In genomic region chr6:125379781-125380180, GRCm38 (mm10) we compare ENCODE assay signal across 9 mouse cellular contexts. TPM values are rescaled to one million over a fixed set of nuclear protein-coding genes. Genes with fewer than 3 reads are reported as not detected.
A peak's percentile ranks its signal among the peaks of the same experiment; 100 is the strongest.
DNase-seq lines count a peak whose midpoint lies in the region; ATAC-seq lines count a peak whose summit lies in the region.
"Had no signal": no experiment of that assay in that cellular context is flagged by ENCODE, and none has a peak within 500 bp of the region (broad histone marks: within the 10 kb centered on the region; RNA-seq: fewer than 3 reads in every experiment).

No protein-coding gene starts in this region.

- H3K4me1 ChIP-seq in heart, embryonic 16.5 days (ENCODE audit: control insufficient read depth, insufficient read depth, low read length): peaks cover 17% of the 10 kb centered on the region
- H3K4me1 ChIP-seq in embryonic facial prominence, embryonic 15.5 days: peaks cover 42% of the 10 kb centered on the region
- H3K4me1 ChIP-seq in kidney, embryonic 16.5 days (ENCODE audit: insufficient read depth, low read length): peaks cover 40% of the 10 kb centered on the region
- H3K4me1 ChIP-seq in midbrain, embryonic 15.5 days: peaks cover 18% of the 10 kb centered on the region

- no peak for DNase-seq in heart, postnatal 4 days
- DNase-seq in embryo, embryonic 10.5 days (ENCODE audit: low spot score): no peak
- DNase-seq in cerebellum, postnatal 36 days: no peak

- ATAC-seq in heart, embryonic 16.5 days (replicated peaks; ENCODE audit: extremely low read depth, insufficient read depth, low FRiP score): no peak
- 0 out of 2 replicates have a peak, but pooled peaks have one; percentile 22 for ATAC-seq in embryonic facial prominence, embryonic 15.5 days (ENCODE audit: insufficient number of reproducible peaks, low FRiP score, low TSS enrichment, low read depth)
- ATAC-seq in kidney, embryonic 16.5 days (ENCODE audit: low FRiP score, low TSS enrichment): no peak
- no peak for ATAC-seq in midbrain, embryonic 15.5 days (replicated peaks)
- no peak for ATAC-seq in erythroid progenitor cell, adult 5-6 weeks (replicated peaks; ENCODE audit: low FRiP score, poor library complexity, severe bottlenecking)

- H3K9me3 ChIP-seq in heart, embryonic 16.5 days (replicated peaks; ENCODE audit: control insufficient read depth, low read length): no peaks in the 10 kb centered on the region
- H3K9me3 ChIP-seq in embryonic facial prominence, embryonic 15.5 days (replicated peaks): no peaks in the 10 kb centered on the region
- no peaks in the 10 kb centered on the region for H3K9me3 ChIP-seq in kidney, embryonic 16.5 days (ENCODE audit: low read length)
- H3K9me3 ChIP-seq in midbrain, embryonic 15.5 days: no peaks in the 10 kb centered on the region

- H3K9ac ChIP-seq in heart, embryonic 16.5 days (ENCODE audit: low read length): no peak overlapping the region
- no peak overlapping the region for H3K9ac ChIP-seq in embryonic facial prominence, embryonic 15.5 days
- peak overlapping the region; percentile 66 for H3K9ac ChIP-seq in kidney, embryonic 16.5 days (replicated peaks; ENCODE audit: low read length)
- no peak overlapping the region for H3K9ac ChIP-seq in midbrain, embryonic 15.5 days

- peaks cover 56% of the 10 kb centered on the region for H3K27me3 ChIP-seq in heart, embryonic 16.5 days (ENCODE audit: control insufficient read depth, insufficient read depth, low read length)
- H3K27me3 ChIP-seq in embryonic facial prominence, embryonic 15.5 days: peaks cover 27% of the 10 kb centered on the region
- H3K27me3 ChIP-seq in kidney, embryonic 16.5 days (ENCODE audit: insufficient read depth, low read length): peaks cover 35% of the 10 kb centered on the region
- H3K27me3 ChIP-seq in midbrain, embryonic 15.5 days (replicated peaks): peaks cover 52% of the 10 kb centered on the region

- peak overlapping the region; percentile 60 for H3K4me2 ChIP-seq in heart, embryonic 16.5 days (ENCODE audit: low read depth, low read length)
- peak overlapping the region; percentile 62 for H3K4me2 ChIP-seq in embryonic facial prominence, embryonic 15.5 days (replicated peaks)
- peak overlapping the region; percentile 93 for H3K4me2 ChIP-seq in kidney, embryonic 16.5 days (replicated peaks; ENCODE audit: low read depth, low read length)
- peak overlapping the region; percentile 72 for H3K4me2 ChIP-seq in midbrain, embryonic 15.5 days

- H3K4me3 ChIP-seq in heart, embryonic 16.5 days (ENCODE audit: low read length): peak overlapping the region; percentile 43
- H3K4me3 ChIP-seq in embryonic facial prominence, embryonic 15.5 days (replicated peaks): peak overlapping the region; percentile 43
- peak overlapping the region; percentile 59 for H3K4me3 ChIP-seq in kidney, embryonic 16.5 days (ENCODE audit: low read length)
- H3K4me3 ChIP-seq in midbrain, embryonic 15.5 days: peak overlapping the region; percentile 32

- 11% methylated on average over 9 of the region's 9 CpGs for WGBS in heart, embryonic 16.5 days
- 6% methylated on average over 9 of the region's 9 CpGs for WGBS in embryonic facial prominence, embryonic 15.5 days
- 4% methylated on average over 9 of the region's 9 CpGs for WGBS in kidney, embryonic 16.5 days
- 5% methylated on average over 9 of the region's 9 CpGs for WGBS in midbrain, embryonic 15.5 days

- H3K36me3 ChIP-seq in heart, embryonic 16.5 days (ENCODE audit: control insufficient read depth, insufficient read depth): no peaks in the 10 kb centered on the region
- H3K36me3 ChIP-seq in embryonic facial prominence, embryonic 15.5 days: no peaks in the 10 kb centered on the region
- peaks cover 2% of the 10 kb centered on the region; the same call in 1 of the 2 replicates for H3K36me3 ChIP-seq in kidney, embryonic 16.5 days (ENCODE audit: insufficient read depth, low read length)
- no peaks in the 10 kb centered on the region for H3K36me3 ChIP-seq in midbrain, embryonic 15.5 days (replicated peaks)

- no peak overlapping the region for H3K27ac ChIP-seq in heart, embryonic 16.5 days (ENCODE audit: low read length)
- no peak overlapping the region for H3K27ac ChIP-seq in embryonic facial prominence, embryonic 15.5 days (replicated peaks)
- H3K27ac ChIP-seq in kidney, embryonic 16.5 days (ENCODE audit: low read length): no peak overlapping the region
- no peak overlapping the region for H3K27ac ChIP-seq in midbrain, embryonic 15.5 days

RNA-seq across cellular contexts. Expression of gene Plekhg6, which starts 0.8 kb away (rescaled TPM):
- polyA plus RNA-seq in heart, embryonic 16.5 days (2015; fragmentation: Nextera tagmentation; extraction: Ambion mirVana): 0.25 and 0.41 TPM in 2 replicates
- not detected for total RNA-seq in heart, postnatal 4 days (2021)
- polyA plus RNA-seq in embryonic facial prominence, embryonic 15.5 days (2015; fragmentation: Nextera tagmentation; extraction: Ambion mirVana): 3.5 and 3.8 TPM in 2 replicates
- polyA plus RNA-seq in kidney, embryonic 16.5 days (2015; fragmentation: Nextera tagmentation; extraction: Ambion mirVana): 4.9 and 6.0 TPM in 2 replicates
- polyA plus RNA-seq in midbrain, embryonic 15.5 days (2015; fragmentation: Nextera tagmentation; extraction: Ambion mirVana): 0.23 and 0.32 TPM in 2 replicates
- not detected in 2 replicates for total RNA-seq in erythroid progenitor cell, adult 5-6 weeks (2015; ENCODE audit: low replicate concordance)
- not detected in 2 replicates for total RNA-seq in erythroid progenitor cell, adult 5-6 weeks (2017; ENCODE audit: low replicate concordance)
- total RNA-seq: CH12.LX had no signal

RNA-seq across cellular contexts. Expression of gene Tnfrsf1a, which starts 30.6 kb away (rescaled TPM):
- 54.2 and 54.8 TPM in 2 replicates for polyA plus RNA-seq in heart, embryonic 16.5 days (2015; fragmentation: Nextera tagmentation; extraction: Ambion mirVana)
- total RNA-seq in heart, postnatal 4 days (2021): 10 to 100 TPM; 63.3 to 65.2 TPM
- polyA plus RNA-seq in embryonic facial prominence, embryonic 15.5 days (2015; fragmentation: Nextera tagmentation; extraction: Ambion mirVana): 88.7 and 93.3 TPM in 2 replicates
- polyA plus RNA-seq in kidney, embryonic 16.5 days (2015; fragmentation: Nextera tagmentation; extraction: Ambion mirVana): 91.0 and 93.2 TPM in 2 replicates
- polyA plus RNA-seq in midbrain, embryonic 15.5 days (2015; fragmentation: Nextera tagmentation; extraction: Ambion mirVana): 11.6 and 14.6 TPM in 2 replicates
- total RNA-seq in erythroid progenitor cell, adult 5-6 weeks (2015; ENCODE audit: low replicate concordance): 8.3 and 11.7 TPM in 2 replicates
- total RNA-seq in erythroid progenitor cell, adult 5-6 weeks (2017; ENCODE audit: low replicate concordance): 2.3 and 20.7 TPM in 2 replicates

RNA-seq across cellular contexts. Expression of gene Scnn1a, which starts 59.3 kb away (rescaled TPM):
- polyA plus RNA-seq in heart, embryonic 16.5 days (2015; fragmentation: Nextera tagmentation; extraction: Ambion mirVana): 2.6 and 2.9 TPM in 2 replicates
- 1 to 10 TPM in 1 of 2 experiments, under 1 TPM in 1; 0.83 to 1.1 TPM for total RNA-seq in heart, postnatal 4 days (2021)
- polyA plus RNA-seq in embryonic facial prominence, embryonic 15.5 days (2015; fragmentation: Nextera tagmentation; extraction: Ambion mirVana): 7.2 and 8.8 TPM in 2 replicates
- polyA plus RNA-seq in kidney, embryonic 16.5 days (2015; fragmentation: Nextera tagmentation; extraction: Ambion mirVana): 7.5 and 7.7 TPM in 2 replicates
- 0.70 and 0.72 TPM in 2 replicates for polyA plus RNA-seq in midbrain, embryonic 15.5 days (2015; fragmentation: Nextera tagmentation; extraction: Ambion mirVana)
- 2.9 and 7.6 TPM in 2 replicates for total RNA-seq in erythroid progenitor cell, adult 5-6 weeks (2015; ENCODE audit: low replicate concordance)
- total RNA-seq in erythroid progenitor cell, adult 5-6 weeks (2017; ENCODE audit: low replicate concordance): not detected in 2 replicates
- total RNA-seq: CH12.LX had no signal
